Mouse (Mus musculus): ENCODE measurements around the gene Nutm2.
"Not testable (repeated sequence)": the region's sequence is repeated elsewhere in the genome, so short reads cannot be mapped to it uniquely, and the experiment has no call there.

Nutm2 gene

DNA sequence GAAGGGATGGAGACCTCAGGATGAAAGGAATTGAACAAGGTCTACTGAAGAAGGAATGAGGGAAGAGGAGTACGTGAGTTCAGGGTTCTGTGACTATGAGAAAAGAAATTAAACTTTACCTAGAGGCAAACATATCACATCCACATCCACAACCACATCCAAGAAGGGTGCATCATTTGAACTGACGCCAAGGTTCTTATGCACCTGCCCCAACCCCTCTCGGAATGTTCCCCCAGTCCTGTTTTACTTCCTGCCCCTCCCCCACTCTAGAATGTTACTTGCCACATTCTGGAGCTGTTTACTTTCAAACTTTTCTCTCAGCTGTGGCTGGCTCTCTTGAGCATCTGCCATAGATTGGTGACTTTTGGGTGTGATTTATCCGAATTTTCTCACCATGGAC is at the start of gene Nutm2:
Nutm2 (plus strand) TSS at position 301 of the 400 bp plus-strand sequence.
- ChIA-PET POLR2A (no interaction called here), CTCF (no interaction called here)

GRCm38 (mm10) chr13:50417389-50418183 is 49.5 kb upstream of the Nutm2 start, which contains the start of gene Fbxw17:
TSS of gene Fbxw17 (plus strand) at chr13:50417864.
- ChIA-PET POLR2A (no interaction called here), CTCF (interaction anchor here in 1 of 4 experiments (0.6 kb wide), 1 partner anchor 1311 kb away, joined by 10 read pairs; no protein-coding TSS in a partner anchor)

GRCm38 (mm10) chr13:50418421-50418820 is 48.7 kb upstream of the Nutm2 start:
- CTCF ChIA-PET = no interaction called here
- POLR2A ChIA-PET = no interaction called here

DNA sequence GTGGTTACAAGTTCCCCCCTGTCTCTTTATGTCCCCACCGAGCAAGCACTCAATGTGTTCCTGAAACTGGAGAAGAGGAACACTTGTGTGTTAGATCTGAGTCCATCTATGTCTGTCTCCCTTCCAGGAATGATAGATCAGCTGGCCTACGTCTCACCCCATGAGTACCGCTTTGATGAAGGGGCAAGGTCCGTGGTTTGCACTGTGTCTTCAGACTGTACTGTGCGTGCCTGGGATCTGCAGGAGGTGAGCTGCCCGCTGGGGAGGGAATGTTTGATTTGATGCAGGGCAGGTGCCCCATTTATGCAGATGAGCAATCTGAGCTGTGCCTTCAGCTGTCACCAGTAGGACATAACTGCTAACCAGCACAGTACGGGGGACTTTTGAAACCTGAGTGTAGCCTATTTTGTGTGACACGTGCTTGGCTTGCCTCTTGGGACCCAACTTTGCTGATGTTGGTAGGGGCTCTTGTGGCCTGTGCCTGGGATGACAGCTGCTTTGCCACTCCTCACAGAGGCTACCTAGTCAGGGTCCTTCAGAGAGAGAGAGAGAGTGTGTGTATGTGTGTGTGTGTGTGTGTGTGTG is 43.4 kb upstream of the Nutm2 start:
- POLR2A ChIA-PET = no interaction called here
- CTCF ChIA-PET = no interaction called here

DNA sequence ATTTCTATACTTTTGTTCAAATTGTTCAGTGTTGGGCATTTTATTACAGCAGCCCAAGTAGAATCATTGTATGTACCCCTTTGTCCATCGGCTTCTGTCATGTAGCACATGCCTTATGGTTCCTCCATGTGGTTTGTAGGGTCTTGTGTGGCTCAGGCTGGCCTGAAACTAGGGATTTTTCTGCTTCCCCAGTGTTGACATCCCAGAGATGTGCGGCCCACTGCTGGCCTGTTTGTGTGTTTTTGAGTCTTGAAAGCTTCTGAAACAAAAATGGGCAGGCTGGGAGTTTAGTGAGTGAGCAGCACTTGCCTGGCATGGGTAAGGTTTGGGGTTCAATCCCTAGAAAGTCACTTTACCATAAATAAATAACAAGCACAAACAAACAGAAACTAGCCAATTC is 42.6 kb upstream of the Nutm2 start:
- POLR2A ChIA-PET = no interaction called here
- CTCF ChIA-PET = no interaction called here

DNA sequence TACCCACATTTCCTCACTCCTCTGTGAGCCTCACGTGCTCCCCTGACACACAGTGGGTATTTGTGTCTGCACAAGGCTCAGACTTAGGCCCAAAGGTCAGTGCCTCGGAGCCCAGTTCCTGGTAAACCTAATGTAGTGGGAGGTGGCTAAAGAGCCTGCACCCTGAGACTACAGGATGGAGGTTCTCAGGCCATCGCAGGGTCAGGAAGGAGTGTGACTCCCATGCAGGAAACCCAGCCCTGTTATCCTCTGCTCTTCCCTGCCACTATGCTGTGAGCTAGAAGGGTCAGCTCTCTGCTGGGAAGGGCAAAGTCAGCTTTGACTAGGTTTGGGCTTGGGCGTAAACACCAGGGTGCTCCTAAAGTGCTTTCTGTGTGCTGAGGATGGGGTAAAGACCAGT is 40.4 kb upstream of the Nutm2 start:
- POLR2A ChIA-PET = no interaction called here

GRCm38 (mm10) chr13:50443812-50444211 is 23.3 kb upstream of the Nutm2 start, which contains the start of gene Gm47429:
TSS of gene Gm47429 (minus strand) at chr13:50443912.
- CTCF ChIA-PET = no interaction called here

More for the DNA sequence above, 40.4 kb upstream of the Nutm2 start:
- CTCF ChIA-PET = no interaction called here

GRCm38 (mm10) chr13:50445261-50445660 is 21.8 kb upstream of the Nutm2 start:
- POLR2A ChIA-PET = interaction anchor here in 1 of 4 experiments (1.1 to 1.4 kb wide), 2 partner anchors 15 to 17 kb away, joined by 4 to 5 read pairs; no protein-coding TSS in a partner anchor
- CTCF ChIA-PET = no interaction called here

More at GRCm38 (mm10) chr13:50443812-50444211, 23.3 kb upstream of the Nutm2 start, which contains the start of gene Gm47429:
- POLR2A ChIA-PET = interaction anchor here in 1 of 4 experiments (0.6 kb wide), 1 partner anchor 11 kb away, joined by 4 read pairs; no protein-coding TSS in a partner anchor

DNA sequence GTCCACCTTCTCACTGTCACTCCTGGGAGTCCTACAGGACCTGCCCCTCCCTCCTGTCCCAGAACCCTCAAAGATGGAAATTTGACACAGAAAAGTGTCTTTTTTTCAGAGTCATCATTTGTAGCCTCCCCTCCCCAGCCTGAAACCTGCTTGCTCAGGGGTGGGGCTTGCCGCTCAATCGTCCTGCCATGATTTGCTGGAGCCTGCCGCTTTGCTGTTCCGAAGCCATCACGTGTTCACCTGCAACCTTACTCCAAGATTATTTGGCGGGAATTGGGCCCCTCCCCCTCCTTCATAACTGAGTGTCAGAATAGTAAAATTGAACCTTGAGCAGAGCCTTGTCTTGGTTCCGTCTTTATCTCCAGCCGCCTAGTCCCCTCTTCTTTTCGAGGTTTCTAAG is 14.8 kb upstream of the Nutm2 start:
- CTCF ChIA-PET, POLR2A ChIA-PET: not testable (repeated sequence)

DNA sequence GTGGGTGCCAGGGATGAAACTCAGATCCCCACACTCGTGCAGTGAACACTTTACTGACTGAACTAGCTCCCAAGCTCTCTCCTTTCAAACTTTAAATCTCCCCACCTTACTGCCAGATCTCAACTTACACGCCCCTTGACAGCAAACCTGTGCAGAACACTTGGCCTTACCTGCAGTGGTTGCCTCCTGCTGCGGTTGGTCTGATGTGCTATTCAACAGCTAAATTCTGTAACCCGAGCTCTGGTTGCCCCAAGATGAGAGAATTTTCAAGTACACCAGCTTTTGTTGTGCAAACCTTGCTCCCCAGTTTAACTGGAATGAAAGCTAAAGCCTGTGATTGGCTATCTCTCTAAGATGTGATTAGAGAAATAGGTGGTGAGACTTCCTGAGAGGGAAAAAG is 13.7 kb upstream of the Nutm2 start:
- ChIA-PET CTCF (interaction anchor here in 1 of 4 experiments (1.5 kb wide), 1 partner anchor 11 kb away, joined by 4 read pairs; no protein-coding TSS in a partner anchor), POLR2A (interaction anchor here in 1 of 4 experiments (1.3 kb wide), 1 partner anchor 11 kb away, joined by 4 read pairs; no protein-coding TSS in a partner anchor)

DNA sequence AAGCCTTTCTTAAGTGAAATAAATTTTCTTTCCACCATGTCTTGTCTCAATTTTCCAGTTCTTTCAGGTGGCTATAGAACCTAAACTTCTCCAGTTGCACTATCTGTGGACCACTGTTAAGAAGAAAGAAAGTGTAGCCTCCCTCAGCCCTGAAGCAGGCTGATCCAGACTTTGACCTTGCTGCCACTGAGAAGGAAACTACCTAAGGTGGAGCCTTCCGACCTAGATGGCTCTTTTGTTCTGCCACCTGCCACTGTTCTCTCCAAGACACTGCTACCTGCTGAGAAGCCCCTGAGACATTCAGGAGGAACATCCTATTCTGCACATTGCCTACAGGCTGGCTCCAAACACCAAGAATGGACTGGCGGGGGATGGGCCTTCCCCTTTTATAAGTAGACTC is 6.7 kb upstream of the Nutm2 start:
- CTCF ChIA-PET = not testable (repeated sequence)
- POLR2A ChIA-PET = interaction anchor here in 1 of 4 experiments (1.1 kb wide), 1 partner anchor 16 kb away, joined by 4 read pairs; no protein-coding TSS in a partner anchor

DNA sequence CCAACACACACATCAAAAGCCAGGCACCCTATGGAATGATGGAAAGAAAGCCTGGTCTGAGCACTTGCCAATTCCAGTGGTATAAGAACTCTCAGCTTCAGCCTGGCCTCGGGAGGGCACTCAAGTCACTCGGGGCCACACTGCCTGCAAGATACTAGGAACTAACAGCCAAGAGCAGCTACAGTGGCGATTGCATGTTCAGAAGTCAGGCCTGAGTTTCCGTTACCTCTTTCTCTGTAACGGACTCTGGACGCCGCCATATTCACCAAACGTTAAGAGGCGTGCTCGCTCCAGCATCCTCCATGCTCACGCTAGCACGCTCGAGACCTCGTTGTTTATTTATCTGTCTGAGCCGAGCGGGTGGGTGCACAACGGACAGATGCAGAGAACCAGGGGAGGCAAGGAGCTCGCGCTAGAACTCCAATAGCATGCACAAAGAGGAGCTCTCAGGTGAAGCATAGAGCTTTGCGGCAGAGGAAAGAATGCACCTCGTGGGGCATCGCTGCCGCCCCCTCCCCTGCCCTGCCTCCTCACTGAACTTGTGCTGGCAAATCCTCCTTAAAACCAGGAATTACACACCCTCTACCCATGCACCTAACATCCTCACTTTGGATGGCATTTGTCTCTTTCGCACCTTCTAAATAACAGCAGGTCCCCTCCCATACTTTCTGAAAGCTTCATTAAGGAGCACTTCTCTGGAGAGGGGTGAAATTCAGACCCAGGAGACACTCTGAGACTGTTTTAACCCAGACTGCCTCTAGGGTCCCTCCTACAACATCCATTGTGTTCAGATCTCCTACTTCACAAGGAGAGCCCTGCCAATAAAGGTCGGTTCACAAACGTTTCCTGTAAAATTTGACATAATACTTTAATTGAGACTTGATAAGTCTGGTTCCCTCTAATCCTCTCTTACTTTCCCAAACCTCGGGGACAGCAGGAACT is 2.2 kb upstream of the Nutm2 start:
- POLR2A ChIA-PET = interaction anchor here in 2 of 4 experiments (0.6 to 1.1 kb wide), 2 partner anchors 12 to 1337 kb away, joined by 3 to 4 read pairs; no protein-coding TSS in a partner anchor
- CTCF ChIA-PET = interaction anchor here in 2 of 4 experiments (0.5 to 0.8 kb wide), 3 partner anchors 11 to 366 kb away, joined by 3 to 4 read pairs (median 3); no protein-coding TSS in a partner anchor

DNA sequence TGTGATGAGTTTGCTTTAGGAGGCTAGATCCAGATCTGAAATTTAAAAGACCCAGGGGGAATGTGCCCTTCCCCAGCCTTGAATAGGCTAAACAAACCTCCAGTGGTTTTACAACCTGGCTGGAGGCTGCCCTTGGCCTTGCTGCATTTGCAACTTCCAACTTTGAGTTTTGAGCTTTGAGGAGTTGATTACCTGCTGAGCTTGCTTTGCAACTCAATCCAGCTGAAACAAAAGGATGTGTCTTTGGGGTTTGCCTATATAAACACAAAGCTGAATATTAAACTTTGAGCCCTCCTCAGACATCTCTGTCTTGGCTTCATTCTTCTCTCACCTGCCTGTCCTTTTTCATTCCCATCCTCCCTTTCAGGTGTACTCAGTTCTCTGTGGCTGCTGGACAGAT is 21.4 kb downstream of the Nutm2 start:
- POLR2A ChIA-PET, CTCF ChIA-PET: not testable (repeated sequence)

- POLR2A ChIA-PET = not testable (repeated sequence)
- CTCF ChIA-PET = interaction anchor here in 1 of 4 experiments (0.7 kb wide), 1 partner anchor 49 kb away, joined by 3 read pairs; no protein-coding TSS in a partner anchor
Measured at GRCm38 (mm10) chr13:50510470-50511343, 43.6 kb downstream of the Nutm2 start.
